Mouse (Mus musculus) testis, adult 2 months (tissue): ENCODE data around the gene Vav2. TPM values are rescaled to one million over a fixed set of nuclear protein-coding genes. Genes with fewer than 3 reads are reported as not detected.

ENCODE experiments used
- H3K27ac ChIP-seq: fragments of 200-500 bp; 2 replicates; pipeline ENCODE4 v1.5.1; 2012; ENCODE audit warnings: low read depth, low read length; ENCODE audit not compliant: control insufficient read depth, insufficient read depth
- H3K27me3 ChIP-seq: fragments of 200-500 bp; 2 replicates; pipeline ENCODE4 v1.6.1; 2012; ENCODE audit warnings: mild to moderate bottlenecking, low read length, moderate library complexity; ENCODE audit not compliant: control insufficient read depth, insufficient read depth
- H3K36me3 ChIP-seq: fragments of 200-500 bp; 2 replicates; pipeline ENCODE4 v1.6.1; 2012; ENCODE audit warnings: mild to moderate bottlenecking, low read length; ENCODE audit not compliant: control insufficient read depth, insufficient read depth
- H3K4me1 ChIP-seq: fragments of 200-500 bp; 2 replicates; pipeline ENCODE4 v1.6.1; 2012; ENCODE audit warnings: low read length; ENCODE audit not compliant: control insufficient read depth, insufficient read depth
- H3K4me3 ChIP-seq: fragments of 200-500 bp; 2 replicates; pipeline ENCODE4 v1.5.1; 2012; ENCODE audit warnings: low read depth, mild to moderate bottlenecking, low read length, moderate library complexity, mixed read lengths; ENCODE audit not compliant: control insufficient read depth
- CTCF ChIP-seq: fragments of 200-500 bp; IDR thresholded peaks from 2 replicates; pipeline ENCODE4 v1.5.1; 2012; ENCODE audit warnings: low read depth, mild to moderate bottlenecking, inconsistent platforms, low read length, moderate library complexity; ENCODE audit not compliant: control insufficient read depth, insufficient read depth, insufficient replicate concordance
- POLR2A ChIP-seq: fragments of 200-500 bp; IDR thresholded peaks from 2 replicates; pipeline ENCODE4 v1.6.1; 2012; ENCODE audit warnings: low read depth, mild to moderate bottlenecking, inconsistent platforms, low read length, moderate library complexity; ENCODE audit not compliant: control insufficient read depth
- polyA plus RNA-seq: library from polyadenylated mRNA; depleted of rRNA; stranded (reverse); fragments of >200 nt; gene quantifications from 2 replicates; pipeline ENCODE4 v1.2.3, GENCODE M21; 2012; rRNA removed

The Vav2 gene
- polyA plus RNA-seq, 1 experiment = 35.7 TPM

DNA sequence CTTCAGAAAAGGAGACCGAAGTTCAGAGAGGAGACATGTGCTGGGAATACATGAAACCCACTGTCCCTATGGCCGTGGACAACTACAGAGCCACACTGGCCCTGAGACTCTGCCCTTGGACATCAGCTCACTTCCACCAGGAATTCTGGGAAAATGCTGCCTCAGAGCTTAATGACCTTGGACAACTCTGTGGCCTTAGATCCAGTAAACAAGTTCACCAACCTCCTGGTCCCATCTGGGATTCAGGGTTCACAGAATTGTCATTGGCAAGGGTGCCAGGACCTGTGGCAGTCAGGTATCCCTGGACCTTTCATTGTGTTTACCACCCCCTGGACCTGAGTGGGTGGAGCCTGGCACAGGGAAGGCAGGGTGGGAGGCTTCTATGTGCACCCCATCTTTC lies 211.3 kb downstream of the Vav2 start:
- no peak overlapping the region for H3K4me3 ChIP-seq
- no peaks in the 10 kb centered on the region for H3K27me3 ChIP-seq
- H3K27ac ChIP-seq = no peak overlapping the region
- peaks cover 8% of the 10 kb centered on the region for H3K4me1 ChIP-seq
- no peaks in the 10 kb centered on the region for H3K36me3 ChIP-seq
- no peak for TF ChIP-seq POLR2A
- TF ChIP-seq CTCF = no peak

Other genes starting within 250 kb of the Vav2 start
- 1.7 and 3.1 TPM in 2 replicates for gene Sardh, start 178.7 kb downstream of the Vav2 start, polyA plus RNA-seq
- 9.7 and 13.3 TPM in 2 replicates for gene Brd3os, start 15.3 kb upstream of the Vav2 start, polyA plus RNA-seq
- 109 and 119 TPM in 2 replicates for gene Brd3, start 80.6 kb upstream of the Vav2 start, polyA plus RNA-seq
- 25.6 and 27.2 TPM in 2 replicates for gene Wdr5, start 88.1 kb upstream of the Vav2 start, polyA plus RNA-seq
- gene Rxra, start 249.4 kb upstream of the Vav2 start, polyA plus RNA-seq = 54.3 and 55.2 TPM in 2 replicates